Mouse (Mus musculus) embryonic fibroblast, embryonic 13.5 days (primary cell): ENCODE results near the gene Pofut2.

ENCODE experiments used
- CTCF ChIP-seq: IDR thresholded peaks from 2 replicates; pipeline ENCODE4 v1.5.1; 2011; ENCODE audit warnings: mild to moderate bottlenecking, control low read depth, low read length, moderate library complexity, borderline replicate concordance; ENCODE audit not compliant: insufficient read depth
- POLR2A ChIP-seq: IDR thresholded peaks from 2 replicates; pipeline ENCODE4 v1.6.1; 2011; ENCODE audit warnings: low read depth, mild to moderate bottlenecking, control low read depth, low read length, moderate library complexity

DNA sequence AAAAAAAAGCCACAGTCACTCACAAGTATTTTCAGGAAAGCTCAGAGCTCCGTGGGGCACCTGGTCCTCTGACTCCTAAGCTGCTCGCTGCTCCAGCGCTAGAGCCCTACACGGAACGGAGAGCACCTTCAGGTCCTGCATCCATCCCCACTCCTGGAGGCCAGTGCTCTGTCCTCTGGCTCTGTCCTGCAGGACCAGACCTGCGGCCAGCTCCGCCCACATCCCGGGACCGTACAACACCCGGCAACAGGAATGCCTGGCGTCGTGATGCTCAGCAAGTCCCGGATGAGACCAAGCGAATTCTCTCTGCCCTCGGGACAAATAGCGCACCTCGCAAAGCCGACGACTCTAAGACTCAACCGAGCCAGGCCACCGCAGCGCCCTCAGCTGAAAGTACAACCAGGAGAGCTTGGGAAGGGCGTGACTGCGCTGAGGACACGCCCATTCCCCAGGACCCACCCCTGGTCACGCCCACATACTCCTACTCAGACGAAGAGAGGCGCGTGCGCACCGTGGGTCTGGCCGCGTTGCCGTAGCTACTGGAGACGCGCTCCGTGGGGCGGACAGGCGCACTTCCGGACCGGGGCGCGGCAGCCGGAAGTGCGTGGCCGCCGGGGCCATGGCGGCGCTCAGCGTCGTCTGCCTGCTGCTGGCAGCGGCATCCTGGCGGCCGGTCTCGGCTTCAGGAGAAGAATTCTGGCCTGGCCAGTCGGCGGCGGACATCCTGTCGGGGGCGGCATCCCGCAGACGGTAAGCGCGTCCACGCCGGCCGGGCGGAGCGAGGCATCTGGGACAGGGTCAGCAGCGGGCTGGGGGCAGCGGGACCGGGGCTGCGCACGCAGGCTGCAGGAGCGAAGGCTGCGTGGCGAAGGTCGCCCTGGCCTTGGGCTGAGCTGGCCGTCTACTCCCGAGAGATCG, at the start of gene Pofut2:
- TF ChIP-seq CTCF (peak; percentile 30; the same call in 1 of the 2 replicates), POLR2A (peak; percentile 83)
